Mouse (Mus musculus): ENCODE data around the gene Morf4l1. TPM values are rescaled to one million over a fixed set of nuclear protein-coding genes. Genes with fewer than 3 reads are reported as not detected.
A peak's percentile ranks its signal among the peaks of the same experiment; 100 is the strongest.
"Not testable (repeated sequence)": the region's sequence is repeated elsewhere in the genome, so short reads cannot be mapped to it uniquely, and the experiment has no call there.

Morf4l1 gene
- polyA plus RNA-seq, 1 experiment from 2014 or later = 471 TPM

GRCm38 (mm10) chr9:90054371-90055145 lies 60.0 kb downstream of the Morf4l1 start:
- Histone ChIP-seq H3K4me2 (replicated peaks; ENCODE audit: low read depth, low read length) (peak overlapping the region; percentile 85), H3K36me3 (ENCODE audit: insufficient read depth, low read length) (no peaks in the 10 kb centered on the region), H3K4me3 (ENCODE audit: low read length) (peak overlapping the region; percentile 62), H3K27me3 (ENCODE audit: insufficient read depth, low read length) (no peaks in the 10 kb centered on the region), H3K27ac (ENCODE audit: low read length) (peak overlapping the region; percentile 78), H3K9me3 (ENCODE audit: low read length) (no peaks in the 10 kb centered on the region), H3K9ac (replicated peaks; ENCODE audit: low read length) (peak overlapping the region; percentile 81), H3K4me1 (ENCODE audit: insufficient read depth, low read length) (no peaks in the 10 kb centered on the region)
- under 1% methylated on average over 37 of the region's 37 CpGs for WGBS
- peak; percentile 97 for ATAC-seq (ENCODE audit: low FRiP score, low TSS enrichment)

- Histone ChIP-seq H3K4me2 (replicated peaks; ENCODE audit: low read depth, low read length) (peak within 1 kb of the TSS; percentile 85), H3K4me3 (ENCODE audit: low read length) (peak within 1 kb of the TSS; percentile 62), H3K27ac (ENCODE audit: low read length) (peak within 1 kb of the TSS; percentile 78), H3K9me3 (ENCODE audit: low read length) (no peaks in the 10 kb centered on the region), H3K36me3 (ENCODE audit: insufficient read depth, low read length) (no peaks in the 10 kb centered on the region), H3K4me1 (ENCODE audit: insufficient read depth, low read length) (no peaks in the 10 kb centered on the region), H3K9ac (replicated peaks; ENCODE audit: low read length) (peak within 1 kb of the TSS; percentile 81), H3K27me3 (ENCODE audit: insufficient read depth, low read length) (no peaks in the 10 kb centered on the region)
- no peak for ATAC-seq (ENCODE audit: low FRiP score, low TSS enrichment)
- WGBS = 79% methylated on average over 2 of the region's 2 CpGs
These were observed 60.7 kb downstream of the Morf4l1 start, which contains the start of gene Ctsh for GRCm38 (mm10) chr9:90053852-90054251. TSS of gene Ctsh (plus strand) at chr9:90054152.

GRCm38 (mm10) chr9:90047937-90048627 lies 66.5 kb downstream of the Morf4l1 start:
- 49% methylated on average over 5 of the region's 5 CpGs for WGBS
- Histone ChIP-seq H3K9me3 (ENCODE audit: low read length) (peaks cover 10% of the 10 kb centered on the region), H3K4me3 (ENCODE audit: low read length) (no peak overlapping the region), H3K9ac (replicated peaks; ENCODE audit: low read length) (no peak overlapping the region), H3K4me2 (replicated peaks; ENCODE audit: low read depth, low read length) (no peak overlapping the region), H3K27me3 (ENCODE audit: insufficient read depth, low read length) (no peaks in the 10 kb centered on the region), H3K36me3 (ENCODE audit: insufficient read depth, low read length) (no peaks in the 10 kb centered on the region), H3K27ac (ENCODE audit: low read length) (peak overlapping the region; percentile 49; the same call in 1 of the 2 replicates), H3K4me1 (ENCODE audit: insufficient read depth, low read length) (no peaks in the 10 kb centered on the region; the same call in 1 of the 2 replicates)
- peak; percentile 57; the same call in 1 of the 2 replicates for ATAC-seq (ENCODE audit: low FRiP score, low TSS enrichment)

GRCm38 (mm10) chr9:90045191-90045590 lies 69.4 kb downstream of the Morf4l1 start:
- Histone ChIP-seq H3K9ac (replicated peaks; ENCODE audit: low read length) (no peak overlapping the region), H3K9me3 (ENCODE audit: low read length) (peaks cover 10% of the 10 kb centered on the region), H3K4me2 (replicated peaks; ENCODE audit: low read depth, low read length) (no peak overlapping the region), H3K4me3 (ENCODE audit: low read length) (no peak overlapping the region), H3K4me1 (ENCODE audit: insufficient read depth, low read length) (no peaks in the 10 kb centered on the region; the same call in 1 of the 2 replicates), H3K36me3 (ENCODE audit: insufficient read depth, low read length) (no peaks in the 10 kb centered on the region), H3K27me3 (ENCODE audit: insufficient read depth, low read length) (no peaks in the 10 kb centered on the region), H3K27ac (ENCODE audit: low read length) (no peak overlapping the region)
- WGBS = 93% methylated on average over 7 of the region's 7 CpGs
- ATAC-seq (ENCODE audit: low FRiP score, low TSS enrichment) = no peak

- not testable (repeated sequence) for H3K27me3 ChIP-seq (ENCODE audit: insufficient read depth, low read length); ATAC-seq (ENCODE audit: low FRiP score, low TSS enrichment); H3K27ac ChIP-seq (ENCODE audit: low read length); H3K9ac ChIP-seq (replicated peaks; ENCODE audit: low read length); H3K4me3 ChIP-seq (ENCODE audit: low read length); H3K9me3 ChIP-seq (ENCODE audit: low read length); H3K36me3 ChIP-seq (ENCODE audit: insufficient read depth, low read length); H3K4me2 ChIP-seq (replicated peaks; ENCODE audit: low read depth, low read length); H3K4me1 ChIP-seq (ENCODE audit: insufficient read depth, low read length)
- 92% methylated on average over 8 of the region's 8 CpGs for WGBS
These were observed 71.7 kb downstream of the Morf4l1 start for GRCm38 (mm10) chr9:90042906-90043305.

Other genes starting within 250 kb of the Morf4l1 start
- gene Rasgrf1, start 204.9 kb downstream of the Morf4l1 start, polyA plus RNA-seq (2015; fragmentation: Nextera tagmentation; extraction: Ambion mirVana) = 0.20 TPM in 1 of 2 replicates, not detected in the other
- gene Ctsh, start 60.6 kb downstream of the Morf4l1 start, polyA plus RNA-seq (2015; fragmentation: Nextera tagmentation; extraction: Ambion mirVana) = 123 and 152 TPM in 2 replicates
- 16.5 and 17.5 TPM in 2 replicates for gene Adamts7, start 48.3 kb upstream of the Morf4l1 start, polyA plus RNA-seq (2015; fragmentation: Nextera tagmentation; extraction: Ambion mirVana)
- 12.8 and 12.9 TPM in 2 replicates for gene Tbc1d2b, start 156.0 kb upstream of the Morf4l1 start, polyA plus RNA-seq (2015; fragmentation: Nextera tagmentation; extraction: Ambion mirVana)

Measured in kidney, embryonic 16.5 days (tissue).